Mouse (Mus musculus): Measurements from ENCODE around the gene Gng3.

DNA sequence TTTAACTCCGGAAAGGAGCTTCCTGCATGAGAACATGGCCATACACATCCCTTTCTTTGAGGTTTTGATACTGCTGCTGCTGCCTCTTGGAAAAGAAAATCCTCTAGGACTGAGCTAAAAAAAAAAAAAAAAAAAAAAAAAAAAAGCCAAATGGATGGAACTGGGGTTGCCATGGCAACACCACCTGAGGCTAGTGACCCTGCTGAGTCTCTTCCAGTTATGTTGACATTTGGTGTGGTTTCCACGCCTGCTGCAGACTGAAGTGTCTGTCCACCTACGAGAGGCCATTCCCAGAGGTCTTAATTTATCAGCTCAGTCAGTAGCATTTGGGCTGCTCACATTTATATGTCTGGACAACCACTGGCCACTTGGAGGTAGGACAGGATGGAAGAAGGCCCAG lies 50.5 kb downstream of the Gng3 start:
- TF ChIP-seq CTCF (IDR thresholded peaks at IDR 0.05; ENCODE audit: borderline replicate concordance, extremely low read depth, insufficient read depth, insufficient read length) (no peak), POLR2A (IDR thresholded peaks at IDR 0.05; ENCODE audit: borderline replicate concordance, extremely low read depth, insufficient read depth, insufficient read length, poor library complexity, severe bottlenecking) (no peak)

All from brain, embryonic 14.5 days (tissue).